Comparison of ENCODE assay signal across 25 mouse cellular contexts in the genomic region with DNA sequence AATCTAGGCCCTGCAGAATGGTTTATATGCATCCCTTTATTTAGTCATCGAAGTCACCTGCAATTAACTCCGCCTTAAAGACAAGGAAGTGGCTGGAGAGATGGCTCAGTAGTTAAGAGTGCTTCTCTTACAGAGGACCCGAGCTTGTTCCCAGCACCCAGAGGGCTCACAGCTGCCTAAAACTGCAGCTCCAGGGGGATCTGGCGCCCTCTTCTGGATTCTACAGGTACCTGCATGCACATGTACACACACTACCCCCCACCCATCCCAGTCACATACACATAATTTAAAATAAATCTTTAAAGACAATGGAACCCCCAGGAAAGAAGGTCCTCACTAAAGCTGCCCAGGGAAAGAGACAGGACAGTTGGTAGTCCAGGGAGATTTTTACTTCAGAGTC.
DNase-seq lines count a peak whose midpoint lies in the region; ATAC-seq and TF ChIP-seq lines count a peak whose summit lies in the region.
"Had no signal": no experiment of that assay in that cellular context is flagged by ENCODE, and none has a peak within 500 bp of the region (broad histone marks: within the 10 kb centered on the region; RNA-seq: fewer than 3 reads in every experiment).

No protein-coding gene starts in this region.

- DNase-seq in CD4-positive, CD25-positive, alpha-beta regulatory T cell, adult 2 months (ENCODE audit: low read depth, low spot score) = peak; percentile 19
- no peak for DNase-seq in liver, adult 2 months (ENCODE audit: extremely low read depth, low read depth, low spot score)
- DNase-seq in liver, embryonic 11.5 days (ENCODE audit: low spot score) = no peak
- peak; percentile 65 for DNase-seq in ES-CJ7 (ENCODE audit: low read depth, low spot score)
- DNase-seq in induced T-regulatory cell, adult 2 months (ENCODE audit: low read depth) = peak; percentile 16
- no peak for DNase-seq in urinary bladder, postnatal 4 days (ENCODE audit: low spot score in 2 of 2)
- no peak for DNase-seq in B cell, adult 2 months
- DNase-seq: adrenal gland, postnatal 36 days; cerebellum, adult 2 months; cerebellum, postnatal 36 days; gastrocnemius, postnatal 10 days; heart, adult 18-20 months; kidney, postnatal 4 days; lung, adult 18-20 months; lung, postnatal 36 days; right cerebral cortex, postnatal 14 days had no signal

- H3K27ac ChIP-seq in liver, adult 2 months (replicated peaks; ENCODE audit: insufficient read depth, low read depth, low read length) = no peak overlapping the region
- no peak overlapping the region for H3K27ac ChIP-seq in liver, embryonic 11.5 days (ENCODE audit: low read depth, low read length)
- H3K27ac ChIP-seq: heart, embryonic 13.5 days; hindbrain, embryonic 14.5 days; limb, embryonic 12.5 days; midbrain, embryonic 15.5 days; stomach, embryonic 15.5 days had no signal

- no peak for TF ChIP-seq POLR2A in liver, adult 2 months (IDR thresholded peaks at IDR 0.05; ENCODE audit: extremely low read depth, insufficient read depth, low read length)

- no peaks in the 10 kb centered on the region for H3K36me3 ChIP-seq in liver, adult 2 months (ENCODE audit: control insufficient read depth, insufficient read depth, low read length)
- no peaks in the 10 kb centered on the region for H3K36me3 ChIP-seq in liver, embryonic 11.5 days (ENCODE audit: control insufficient read depth, insufficient read depth, low read length)
- H3K36me3 ChIP-seq: forebrain, embryonic 10.5 days; heart, embryonic 13.5 days; limb, embryonic 12.5 days; midbrain, embryonic 15.5 days; stomach, embryonic 15.5 days had no signal

- no peaks in the 10 kb centered on the region; the same call in 1 of the 2 replicates for H3K27me3 ChIP-seq in liver, adult 2 months (ENCODE audit: control insufficient read depth, insufficient read depth, low read length)
- H3K27me3 ChIP-seq in liver, embryonic 11.5 days (replicated peaks; ENCODE audit: control insufficient read depth, insufficient read depth, low read length) = no peaks in the 10 kb centered on the region
- H3K27me3 ChIP-seq: CH12.LX; heart, embryonic 13.5 days; limb, embryonic 12.5 days; midbrain, embryonic 15.5 days; Patski; stomach, embryonic 15.5 days had no signal

- no peak for ATAC-seq in CD4-positive, CD25-positive, alpha-beta regulatory T cell, adult 4 months
- ATAC-seq in liver, embryonic 11.5 days (replicated peaks; ENCODE audit: low FRiP score) = no peak
- ATAC-seq: midbrain, embryonic 15.5 days; Patski had no signal

- no peaks in the 10 kb centered on the region for H3K4me1 ChIP-seq in liver, adult 2 months (ENCODE audit: control insufficient read depth, insufficient read depth, low read length)
- no peaks in the 10 kb centered on the region for H3K4me1 ChIP-seq in liver, embryonic 11.5 days (replicated peaks; ENCODE audit: control insufficient read depth, insufficient read depth, low read length)
- H3K4me1 ChIP-seq: heart, embryonic 13.5 days; stomach, embryonic 15.5 days had no signal

- no peak overlapping the region for H3K4me2 ChIP-seq in liver, embryonic 11.5 days
- H3K4me2 ChIP-seq: heart, embryonic 13.5 days; hindbrain, embryonic 14.5 days; limb, embryonic 12.5 days; midbrain, embryonic 15.5 days; stomach, embryonic 15.5 days had no signal

- H3K79me2 ChIP-seq in liver, adult 2 months (ENCODE audit: control insufficient read depth, insufficient read depth, low read length) = no peaks in the 10 kb centered on the region

- 82% methylated on average over 4 of the region's 4 CpGs for WGBS in liver, adult 2 months
- 76% methylated on average over 4 of the region's 4 CpGs for WGBS in liver, embryonic 11.5 days

- no peak overlapping the region for H3K9ac ChIP-seq in liver, adult 2 months (ENCODE audit: low read depth, low read length)
- H3K9ac ChIP-seq in liver, embryonic 11.5 days (ENCODE audit: low read depth, low read length) = no peak overlapping the region
- H3K9ac ChIP-seq: heart, embryonic 13.5 days; hindbrain, embryonic 14.5 days; limb, embryonic 12.5 days; midbrain, embryonic 15.5 days; stomach, embryonic 15.5 days had no signal

- no peak overlapping the region for H3K4me3 ChIP-seq in liver, adult 2 months (ENCODE audit: insufficient read depth, low read depth, low read length)
- H3K4me3 ChIP-seq in liver, embryonic 11.5 days (ENCODE audit: low read depth, low read length) = no peak overlapping the region
- H3K4me3 ChIP-seq: forebrain, embryonic 10.5 days; heart, embryonic 13.5 days; limb, embryonic 12.5 days; midbrain, embryonic 15.5 days; stomach, embryonic 15.5 days had no signal

- H3K9me3 ChIP-seq in liver, embryonic 11.5 days (ENCODE audit: control insufficient read depth, low read length) = no peaks in the 10 kb centered on the region
- H3K9me3 ChIP-seq: limb, embryonic 12.5 days; midbrain, embryonic 15.5 days; stomach, embryonic 15.5 days had no signal

- TF ChIP-seq CTCF in liver, adult 2 months (IDR thresholded peaks at IDR 0.05; ENCODE audit: low read depth, low read length) = peak; percentile 8; the same call in 1 of the 2 replicates

Comparison
In these comparisons a context has a peak if more than half of its experiments do, and no peak if none do; other contexts are left out.
1. DNase-seq: peak in CD4-positive, CD25-positive, alpha-beta regulatory T cell, adult 2 months (single experiment), ES-CJ7 (single experiment) and induced T-regulatory cell, adult 2 months (single experiment); none in liver, adult 2 months (single experiment), liver, embryonic 11.5 days (single experiment), urinary bladder, postnatal 4 days (0 of 2) and B cell, adult 2 months (0 of 2).